Comparison of ENCODE assay signal across 8 mouse cellular contexts in the genomic region with DNA sequence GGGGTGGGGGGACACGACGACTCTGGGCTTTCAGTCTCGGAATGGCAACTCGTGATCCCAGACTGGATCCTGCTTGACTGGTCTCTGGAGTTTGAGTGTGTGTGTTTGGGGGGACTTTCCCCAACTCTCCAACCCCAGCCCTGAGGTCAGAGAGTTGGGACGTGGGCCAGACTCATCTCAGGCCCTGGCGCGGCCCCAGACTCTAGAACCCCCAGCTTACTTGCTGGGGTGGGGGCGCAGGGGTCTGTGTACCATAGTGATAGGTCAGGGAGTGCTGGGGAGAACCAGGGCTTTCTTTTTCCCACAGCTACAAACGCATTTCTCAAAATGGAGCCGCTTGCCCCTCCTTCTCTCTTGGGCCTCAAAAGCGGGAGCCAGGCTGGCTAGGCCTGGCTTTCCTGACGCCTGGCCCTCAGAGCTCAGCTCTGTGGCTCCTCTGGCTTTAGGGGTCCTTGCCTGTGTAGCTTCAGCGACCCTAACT. TPM values are rescaled to one million over a fixed set of nuclear protein-coding genes. Genes with fewer than 3 reads are reported as not detected.
A peak's percentile ranks its signal among the peaks of the same experiment; 100 is the strongest.
DNase-seq lines count a peak whose midpoint lies in the region; ATAC-seq lines count a peak whose summit lies in the region.

No protein-coding gene starts in this region.

- peak overlapping the region; percentile 90 for H3K4me3 ChIP-seq in brown adipose tissue, adult 24 weeks (ENCODE audit: insufficient read depth, low read depth, low read length)
- peak overlapping the region; percentile 80 for H3K4me3 ChIP-seq in heart, embryonic 11.5 days (ENCODE audit: low read depth, low read length)
- H3K4me3 ChIP-seq in midbrain, embryonic 14.5 days (replicated peaks; ENCODE audit: low read depth, low read length), result peak overlapping the region; percentile 63

- DNase-seq in adrenal gland, postnatal 14 days, result peak; percentile 60
- no peak for DNase-seq in adrenal gland, adult 18-20 months (ENCODE audit: low spot score in 2 of 2)
- peak; percentile 65 for DNase-seq in kidney, postnatal 10 days
- DNase-seq in midbrain, embryonic 14.5 days, result peak; percentile 57
- no peak for DNase-seq in layer of hippocampus, adult 9-11 months
- DNase-seq in spleen, postnatal 4 days (ENCODE audit: low spot score in 2 of 2), result no peak

- peak overlapping the region; percentile 99 for H3K4me2 ChIP-seq in heart, embryonic 11.5 days
- H3K4me2 ChIP-seq in midbrain, embryonic 14.5 days (ENCODE audit: low read length), result peak overlapping the region; percentile 90

- no peak for ATAC-seq in heart, embryonic 11.5 days (replicated peaks; ENCODE audit: insufficient number of reproducible peaks, low FRiP score, low TSS enrichment)
- peak; percentile 2; the same call in 1 of the 2 replicates for ATAC-seq in midbrain, embryonic 14.5 days (ENCODE audit: low FRiP score, low TSS enrichment)

- H3K27ac ChIP-seq in brown adipose tissue, adult 24 weeks (replicated peaks; ENCODE audit: low read depth, low read length), result peak overlapping the region; percentile 93
- H3K27ac ChIP-seq in heart, embryonic 11.5 days (ENCODE audit: low read depth, low read length), result peak overlapping the region; percentile 99
- H3K27ac ChIP-seq in midbrain, embryonic 14.5 days (replicated peaks; ENCODE audit: low read depth, low read length), result peak overlapping the region; percentile 95

- peaks cover 9% of the 10 kb centered on the region for H3K36me3 ChIP-seq in heart, embryonic 11.5 days (ENCODE audit: control insufficient read depth, insufficient read depth, low read length)
- peaks cover 6% of the 10 kb centered on the region for H3K36me3 ChIP-seq in midbrain, embryonic 14.5 days (ENCODE audit: control insufficient read depth, insufficient read depth, low read length)

- H3K4me1 ChIP-seq in brown adipose tissue, adult 24 weeks (ENCODE audit: control insufficient read depth, insufficient read depth, insufficient read length, low read length), result peaks cover 17% of the 10 kb centered on the region
- H3K4me1 ChIP-seq in heart, embryonic 11.5 days (ENCODE audit: control insufficient read depth, insufficient read depth, low read length), result peaks cover 31% of the 10 kb centered on the region
- H3K4me1 ChIP-seq in midbrain, embryonic 14.5 days (ENCODE audit: control insufficient read depth, insufficient read depth, low read length), result peaks cover 51% of the 10 kb centered on the region

- WGBS in heart, embryonic 11.5 days (ENCODE audit: insufficient replicate concordance), result 3% methylated on average over 13 of the region's 13 CpGs
- under 1% methylated on average over 13 of the region's 13 CpGs for WGBS in midbrain, embryonic 14.5 days

- H3K9me3 ChIP-seq in heart, embryonic 11.5 days (replicated peaks; ENCODE audit: control insufficient read depth, low read length), result no peaks in the 10 kb centered on the region
- H3K9me3 ChIP-seq in midbrain, embryonic 14.5 days (ENCODE audit: control insufficient read depth, low read length), result no peaks in the 10 kb centered on the region

- H3K9ac ChIP-seq in heart, embryonic 11.5 days (ENCODE audit: low read depth, low read length), result peak overlapping the region; percentile 96
- peak overlapping the region; percentile 75 for H3K9ac ChIP-seq in midbrain, embryonic 14.5 days (replicated peaks; ENCODE audit: low read length)

- no peaks in the 10 kb centered on the region for H3K27me3 ChIP-seq in heart, embryonic 11.5 days (ENCODE audit: control insufficient read depth, insufficient read depth, low read length)
- H3K27me3 ChIP-seq in midbrain, embryonic 14.5 days (ENCODE audit: control insufficient read depth, insufficient read depth, low read length), result no peaks in the 10 kb centered on the region

RNA-seq across cellular contexts. Expression of a gene that starts 4.2 kb away (rescaled TPM):
- 70.4 and 77.4 TPM in 2 replicates for total RNA-seq in adrenal gland, postnatal 14 days (2021)
- 10 to 100 TPM; 70.6 to 72.7 TPM for total RNA-seq in adrenal gland, adult 18-20 months (2021)
- polyA plus RNA-seq in brown adipose tissue, adult 24 weeks (2012; ENCODE audit: insufficient read depth, insufficient read length, missing spikeins), result 32.4 and 34.7 TPM in 2 replicates
- polyA plus RNA-seq in heart, embryonic 11.5 days (2014; fragmentation: Nextera tagmentation; extraction: Ambion mirVana), result 35.3 and 38.4 TPM in 2 replicates
- polyA plus RNA-seq in midbrain, embryonic 14.5 days (2014; fragmentation: Nextera tagmentation; extraction: Ambion mirVana), result 16.1 and 21.5 TPM in 2 replicates

RNA-seq across cellular contexts. Expression of a gene that starts 12.1 kb away (rescaled TPM):
- 45.6 and 50.0 TPM in 2 replicates for total RNA-seq in adrenal gland, postnatal 14 days (2021)
- 10 to 100 TPM; 45.2 to 48.3 TPM for total RNA-seq in adrenal gland, adult 18-20 months (2021)
- polyA plus RNA-seq in brown adipose tissue, adult 24 weeks (2012; ENCODE audit: insufficient read depth, insufficient read length, missing spikeins), result 53.4 and 58.6 TPM in 2 replicates
- 63.0 and 64.3 TPM in 2 replicates for polyA plus RNA-seq in heart, embryonic 11.5 days (2014; fragmentation: Nextera tagmentation; extraction: Ambion mirVana)
- 77.8 and 92.4 TPM in 2 replicates for polyA plus RNA-seq in midbrain, embryonic 14.5 days (2014; fragmentation: Nextera tagmentation; extraction: Ambion mirVana)

RNA-seq across cellular contexts. Expression of a gene that starts 12.9 kb away (rescaled TPM):
- 27.5 and 30.7 TPM in 2 replicates for total RNA-seq in adrenal gland, postnatal 14 days (2021)
- total RNA-seq in adrenal gland, adult 18-20 months (2021), result 10 to 100 TPM; 24.7 to 30.5 TPM
- polyA plus RNA-seq in brown adipose tissue, adult 24 weeks (2012; ENCODE audit: insufficient read depth, insufficient read length, missing spikeins), result 9.1 and 11.1 TPM in 2 replicates
- polyA plus RNA-seq in heart, embryonic 11.5 days (2014; fragmentation: Nextera tagmentation; extraction: Ambion mirVana), result 14.2 and 14.8 TPM in 2 replicates
- 9.7 and 10.3 TPM in 2 replicates for polyA plus RNA-seq in midbrain, embryonic 14.5 days (2014; fragmentation: Nextera tagmentation; extraction: Ambion mirVana)

RNA-seq across cellular contexts. Expression of a gene that starts 27.1 kb away (rescaled TPM):
- not detected in 2 replicates for total RNA-seq in adrenal gland, postnatal 14 days (2021)
- under 1 TPM; 0.13 to 0.48 TPM for total RNA-seq in adrenal gland, adult 18-20 months (2021)
- polyA plus RNA-seq in brown adipose tissue, adult 24 weeks (2012; ENCODE audit: insufficient read depth, insufficient read length, missing spikeins), result not detected in 2 replicates
- polyA plus RNA-seq in heart, embryonic 11.5 days (2014; fragmentation: Nextera tagmentation; extraction: Ambion mirVana), result 0.21 TPM in 1 of 2 replicates, not detected in the other
- 2.4 and 2.8 TPM in 2 replicates for polyA plus RNA-seq in midbrain, embryonic 14.5 days (2014; fragmentation: Nextera tagmentation; extraction: Ambion mirVana)

RNA-seq across cellular contexts. Expression of a gene that starts 28.9 kb away (rescaled TPM):
- 51.7 and 58.1 TPM in 2 replicates for total RNA-seq in adrenal gland, postnatal 14 days (2021)
- total RNA-seq in adrenal gland, adult 18-20 months (2021), result 10 to 100 TPM; 50.1 to 51.8 TPM
- polyA plus RNA-seq in brown adipose tissue, adult 24 weeks (2012; ENCODE audit: insufficient read depth, insufficient read length, missing spikeins), result 2.0 and 5.0 TPM in 2 replicates
- 16.0 and 18.8 TPM in 2 replicates for polyA plus RNA-seq in heart, embryonic 11.5 days (2014; fragmentation: Nextera tagmentation; extraction: Ambion mirVana)
- 71.1 and 72.7 TPM in 2 replicates for polyA plus RNA-seq in midbrain, embryonic 14.5 days (2014; fragmentation: Nextera tagmentation; extraction: Ambion mirVana)

Comparison
In these comparisons a context has a peak if more than half of its experiments do, and no peak if none do; other contexts are left out.
1. DNase-seq: peak in adrenal gland, postnatal 14 days (single experiment), kidney, postnatal 10 days (single experiment) and midbrain, embryonic 14.5 days (single experiment); none in adrenal gland, adult 18-20 months (0 of 2), layer of hippocampus, adult 9-11 months (single experiment) and spleen, postnatal 4 days (0 of 2).
2. Peak in every context shown above with its lines, with median percentiles within 50 percentile points of each other: H3K27ac ChIP-seq and H3K4me3 ChIP-seq.